Mouse (Mus musculus) liver, adult 2 months (tissue): ENCODE data around the gene Gm14137. TPM values are rescaled to one million over a fixed set of nuclear protein-coding genes. Genes with fewer than 3 reads are reported as not detected.

Source experiments
- DNase-seq: peaks from one replicate; pipeline ENCODE4 v3.0.0-alpha.2; 2011; ENCODE audit warnings: low read depth, low spot score; ENCODE audit errors: extremely low read depth
- H3K27ac ChIP-seq: fragments of 200-500 bp; replicated peaks from 2 replicates; pipeline ENCODE4 v1.5.1; 2012; ENCODE audit warnings: low read depth, mild to moderate bottlenecking, control low read depth, inconsistent platforms, low read length; ENCODE audit not compliant: insufficient read depth
- H3K27me3 ChIP-seq: fragments of 200-500 bp; 2 replicates; pipeline ENCODE4 v1.6.1; 2012; ENCODE audit warnings: mild to moderate bottlenecking, moderate library complexity, low read length, inconsistent platforms; ENCODE audit not compliant: control insufficient read depth, insufficient read depth
- H3K36me3 ChIP-seq: fragments of 200-500 bp; 2 replicates; pipeline ENCODE4 v1.6.1; 2012; ENCODE audit warnings: low read length, inconsistent platforms; ENCODE audit not compliant: control insufficient read depth, insufficient read depth
- H3K4me1 ChIP-seq: fragments of 200-500 bp; 2 replicates; pipeline ENCODE4 v1.6.1; 2011; ENCODE audit warnings: low read length; ENCODE audit not compliant: control insufficient read depth, insufficient read depth
- H3K4me3 ChIP-seq: fragments of 200-500 bp; 2 replicates; pipeline ENCODE4 v1.5.1; 2011; ENCODE audit warnings: low read depth, mild to moderate bottlenecking, control low read depth, low read length, moderate library complexity; ENCODE audit not compliant: insufficient read depth
- H3K79me2 ChIP-seq: fragments of 200-500 bp; 2 replicates; pipeline ENCODE4 v1.6.1; 2012; ENCODE audit warnings: inconsistent platforms, mild to moderate bottlenecking, low read length, moderate library complexity; ENCODE audit not compliant: control insufficient read depth, insufficient read depth
- H3K9ac ChIP-seq: fragments of 200-500 bp; 2 replicates; pipeline ENCODE4 v1.6.1; 2012; ENCODE audit warnings: low read depth, mild to moderate bottlenecking, control low read depth, inconsistent platforms, low read length
- CTCF ChIP-seq: fragments of 200-500 bp; IDR thresholded peaks from 2 replicates; pipeline ENCODE4 v1.5.1; 2011; ENCODE audit warnings: low read depth, low read length, control low read depth
- POLR2A ChIP-seq: fragments of 200-500 bp; IDR thresholded peaks from 2 replicates; pipeline ENCODE4 v1.6.1; 2011; ENCODE audit warnings: low read length, control low read depth; ENCODE audit not compliant: insufficient read depth; ENCODE audit errors: extremely low read depth
- WGBS: fragments of 180-500 bp; shearing (Covaris S2); methylation state at CpG from one replicate; pipeline ENCODE4 v1.1.7; 2018; 5-methylcytosine and 5-hydroxymethylcytosine counted together
- polyA plus RNA-seq: library from polyadenylated mRNA; depleted of rRNA; stranded (reverse); fragments of >200 nt; gene quantifications from 2 replicates; pipeline ENCODE4 v1.2.3, GENCODE M21; 2012
- total RNA-seq: library from RNA; depleted of rRNA; stranded (reverse); fragments of >200 nt; gene quantifications from 2 replicates; pipeline ENCODE4 v1.2.3, GENCODE M21; 2014

Gene Gm14137
- total and polyA plus RNA-seq, 2 experiments = not detected

DNA sequence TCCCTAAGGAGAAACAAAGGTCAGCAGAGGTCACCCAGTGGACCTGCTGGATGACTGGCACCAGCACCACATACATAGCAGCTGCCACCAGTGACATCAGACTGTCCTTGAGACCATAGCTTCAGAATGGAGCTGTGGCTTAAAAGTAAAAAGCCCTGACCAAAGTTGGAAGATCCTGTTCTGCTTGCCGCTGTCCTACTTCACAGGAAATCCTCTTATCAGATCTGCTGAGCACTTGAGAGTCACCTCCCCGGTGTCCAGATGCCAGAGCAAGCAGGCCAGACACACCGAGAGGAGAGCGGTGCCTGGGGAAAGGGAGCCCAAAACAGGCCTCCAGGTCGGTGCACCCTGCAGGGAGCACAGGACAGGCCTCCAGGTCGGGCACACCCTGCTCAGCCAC, 22.1 kb upstream of the Gm14137 start:
- Histone ChIP-seq H3K79me2 (peaks cover 5% of the 10 kb centered on the region; the same call in 1 of the 2 replicates), H3K36me3 (peaks cover 49% of the 10 kb centered on the region), H3K4me3 (no peak overlapping the region), H3K27me3 (no peaks in the 10 kb centered on the region), H3K4me1 (peaks cover 7% of the 10 kb centered on the region), H3K9ac (no peak overlapping the region), H3K27ac (no peak overlapping the region)
- WGBS = 82% methylated on average over 6 of the region's 6 CpGs
- TF ChIP-seq CTCF = no peak
- TF ChIP-seq POLR2A = no peak
- DNase-seq = no peak

DNA sequence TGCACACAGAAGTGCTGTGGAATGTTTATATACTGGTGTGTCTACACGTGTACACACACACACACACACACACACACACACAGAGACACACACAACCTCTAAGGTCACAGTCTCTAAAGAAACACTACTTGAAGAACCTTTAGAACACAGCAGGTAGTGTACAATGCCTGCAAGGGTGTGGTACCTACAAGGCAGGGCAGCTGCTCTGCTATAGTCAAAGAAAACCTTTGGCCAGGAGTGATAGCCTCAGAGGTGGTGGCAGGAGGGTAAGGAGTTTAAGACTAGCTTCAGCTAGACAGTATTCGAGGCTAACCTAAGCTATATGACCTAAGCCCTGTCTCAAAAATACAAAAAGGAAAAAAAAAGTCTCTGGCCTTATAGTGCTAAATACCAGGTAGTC, 19.6 kb upstream of the Gm14137 start:
- Histone ChIP-seq H3K36me3 (peaks cover 27% of the 10 kb centered on the region), H3K9ac (no peak overlapping the region), H3K27ac (no peak overlapping the region), H3K4me1 (peaks cover 7% of the 10 kb centered on the region), H3K27me3 (no peaks in the 10 kb centered on the region), H3K79me2 (peaks cover 5% of the 10 kb centered on the region; the same call in 1 of the 2 replicates), H3K4me3 (no peak overlapping the region)
- TF ChIP-seq CTCF = no peak
- no peak for TF ChIP-seq POLR2A
- no peak for DNase-seq
- WGBS = 59% methylated on average over 2 of the region's 2 CpGs

DNA sequence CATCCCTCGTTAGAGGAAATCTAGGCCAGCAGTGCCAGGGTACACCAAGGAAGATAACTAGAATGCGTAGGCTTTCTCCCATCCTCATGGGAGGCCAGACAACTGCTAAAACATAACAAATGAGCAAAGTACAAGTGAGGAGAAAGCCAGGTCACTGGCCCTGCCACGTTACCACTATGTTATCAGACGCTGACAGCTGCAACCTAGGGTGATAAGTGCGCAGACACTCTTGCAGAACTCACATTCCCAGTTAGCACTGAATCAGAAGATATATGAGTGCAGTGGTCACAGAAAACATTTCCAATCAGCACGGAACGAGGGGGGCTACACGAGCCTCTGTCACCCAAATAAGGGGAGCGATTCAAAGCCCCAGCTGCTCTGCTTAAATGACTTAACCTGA, 18.9 kb upstream of the Gm14137 start:
- no peak overlapping the region for H3K4me3 ChIP-seq
- 36% methylated on average over 9 of the region's 9 CpGs for WGBS
- TF ChIP-seq POLR2A (no peak), CTCF (no peak)
- peak overlapping the region; percentile 89 for H3K27ac ChIP-seq
- H3K4me1 ChIP-seq = peaks cover 7% of the 10 kb centered on the region
- peaks cover 25% of the 10 kb centered on the region for H3K36me3 ChIP-seq
- no peak overlapping the region for H3K9ac ChIP-seq
- no peaks in the 10 kb centered on the region for H3K27me3 ChIP-seq
- peak; percentile 67 for DNase-seq
- peaks cover 5% of the 10 kb centered on the region; the same call in 1 of the 2 replicates for H3K79me2 ChIP-seq

DNA sequence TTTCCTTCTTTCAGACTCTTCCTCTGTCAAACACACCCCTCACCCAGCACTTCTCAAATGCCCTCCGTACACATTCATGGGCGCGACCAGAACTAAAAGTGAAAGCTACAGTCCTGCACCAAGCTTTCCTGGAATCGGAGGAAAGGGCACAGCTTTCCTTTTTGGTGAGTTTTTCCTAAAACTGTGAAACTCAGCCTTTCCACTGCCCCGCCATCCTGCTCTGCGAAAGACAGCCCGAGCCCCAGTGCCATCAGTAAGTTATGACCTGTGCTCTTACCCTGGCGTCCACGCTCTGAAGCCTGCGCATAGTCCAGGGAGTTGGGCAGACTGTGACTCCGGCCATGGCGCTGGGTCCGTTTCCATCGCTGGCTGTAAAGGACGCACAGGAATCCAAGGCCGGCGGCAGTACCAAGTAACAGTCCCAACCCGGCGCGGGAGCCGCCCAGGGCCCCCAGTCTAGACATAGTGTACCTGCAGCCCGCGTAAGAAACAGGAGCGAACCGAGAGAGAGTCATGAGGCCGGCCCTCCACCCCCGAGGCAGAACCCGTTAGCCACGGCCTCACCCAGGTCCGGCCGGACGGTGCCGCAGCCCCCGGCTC, 18.1 kb upstream of the Gm14137 start:
- peaks cover 7% of the 10 kb centered on the region for H3K4me1 ChIP-seq
- DNase-seq = peak; percentile 56

DNA sequence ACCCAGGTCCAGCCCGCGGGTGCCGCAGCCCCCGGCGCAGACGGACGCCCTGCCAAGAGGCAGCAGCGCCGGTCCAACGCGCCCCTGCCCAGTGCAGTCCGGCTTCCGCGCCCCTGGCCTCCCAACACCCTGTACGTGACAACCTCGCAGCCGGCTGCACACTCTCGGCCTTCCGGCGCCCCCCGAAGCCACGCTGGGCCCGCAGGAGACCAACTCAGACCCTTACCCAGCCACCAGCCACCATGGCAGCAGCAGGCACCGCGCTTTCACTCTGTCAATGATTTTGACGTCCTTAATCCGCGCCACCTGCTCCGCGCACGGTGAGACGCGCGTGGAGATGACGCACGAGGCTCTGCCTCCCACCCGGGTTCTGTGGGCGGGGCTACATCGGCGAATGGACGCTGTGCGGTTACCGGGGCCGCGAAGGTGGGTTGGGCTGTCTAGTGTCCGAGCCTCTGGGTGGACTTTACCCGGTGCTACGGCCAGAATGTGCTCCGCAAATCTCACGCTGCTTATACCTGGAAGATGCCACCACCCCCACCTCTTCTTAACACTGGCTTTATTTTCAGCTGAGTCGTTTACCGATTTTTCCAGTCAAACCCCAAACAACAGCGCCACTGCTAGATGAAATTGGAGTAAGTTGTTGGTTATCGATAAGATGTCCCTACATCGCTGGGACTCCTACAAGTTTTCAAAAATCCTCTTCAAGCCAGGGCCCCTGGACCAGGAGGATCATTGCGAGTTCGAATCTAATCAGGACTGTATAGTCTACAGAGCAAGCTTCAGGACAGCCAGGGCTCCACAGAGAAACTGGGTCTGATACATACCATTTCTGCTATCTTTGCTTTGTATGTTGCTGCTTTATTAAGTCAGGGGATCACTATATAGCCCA, 17.4 kb upstream of the Gm14137 start, which contains the start of gene Rmdn3:
Gene Rmdn3 (minus strand): TSS at position 354 of the 892 bp plus-strand sequence.
- H3K79me2 ChIP-seq = peaks cover 5% of the 10 kb centered on the region; the same call in 1 of the 2 replicates
- TF ChIP-seq POLR2A (peak; percentile 72; the same call in 1 of the 2 replicates), CTCF (no peak)
- peak within 1 kb of the TSS; percentile 68 for H3K4me3 ChIP-seq
- H3K9ac ChIP-seq = peak within 1 kb of the TSS; percentile 86
- WGBS = under 1% methylated on average over 57 of the region's 57 CpGs
- H3K36me3 ChIP-seq = peaks cover 18% of the 10 kb centered on the region
- DNase-seq = peak; percentile 87
- H3K27me3 ChIP-seq = no peaks in the 10 kb centered on the region
- peaks cover 7% of the 10 kb centered on the region for H3K4me1 ChIP-seq
- H3K27ac ChIP-seq = peak within 1 kb of the TSS; percentile 89

More for the DNA sequence above, 18.1 kb upstream of the Gm14137 start:
- TF ChIP-seq CTCF (no peak), POLR2A (no peak)
- H3K27me3 ChIP-seq = no peaks in the 10 kb centered on the region
- peaks cover 5% of the 10 kb centered on the region; the same call in 1 of the 2 replicates for H3K79me2 ChIP-seq
- H3K27ac ChIP-seq = peak overlapping the region; percentile 89
- peak overlapping the region; percentile 86 for H3K9ac ChIP-seq
- WGBS = under 1% methylated on average over 34 of the region's 34 CpGs
- H3K4me3 ChIP-seq = peak overlapping the region; percentile 68
- H3K36me3 ChIP-seq = peaks cover 23% of the 10 kb centered on the region
